Comparison of ENCODE assay signal across 18 mouse cellular contexts in the genomic region with DNA sequence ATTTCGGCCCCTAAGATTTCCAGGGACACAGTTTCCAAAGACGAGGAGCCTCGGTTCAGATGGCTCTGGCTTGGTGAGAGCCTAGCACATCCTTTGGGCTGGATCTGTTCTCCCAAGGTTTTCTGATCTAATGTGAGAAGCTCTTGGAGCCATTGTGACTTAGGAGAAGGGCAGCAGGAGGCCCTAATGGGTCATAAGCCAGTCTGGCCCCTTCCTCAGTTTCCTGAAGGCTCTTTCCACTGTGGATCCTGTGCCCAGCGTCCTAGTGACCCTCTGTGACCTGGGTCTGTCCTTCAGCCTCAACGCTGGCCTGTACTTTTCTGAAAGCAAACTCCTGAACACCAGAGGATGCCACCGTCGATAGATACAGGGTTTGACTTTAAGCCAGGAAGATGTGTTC.
DNase-seq lines count a peak whose midpoint lies in the region; ATAC-seq and TF ChIP-seq lines count a peak whose summit lies in the region.
"Had no signal": no experiment of that assay in that cellular context is flagged by ENCODE, and none has a peak within 500 bp of the region (broad histone marks: within the 10 kb centered on the region; RNA-seq: fewer than 3 reads in every experiment).

No protein-coding gene starts in this region.

- no peak for TF ChIP-seq CTCF in liver, postnatal 0 days (IDR thresholded peaks at IDR 0.05; ENCODE audit: low read depth)

- no peaks in the 10 kb centered on the region for H3K36me3 ChIP-seq in heart, embryonic 13.5 days
- no peaks in the 10 kb centered on the region for H3K36me3 ChIP-seq in liver, embryonic 12.5 days
- no peaks in the 10 kb centered on the region for H3K36me3 ChIP-seq in liver, postnatal 0 days (replicated peaks; ENCODE audit: insufficient read depth, low read length)
- H3K36me3 ChIP-seq in embryonic facial prominence, embryonic 13.5 days: no peaks in the 10 kb centered on the region
- no peaks in the 10 kb centered on the region for H3K36me3 ChIP-seq in limb, embryonic 15.5 days
- H3K36me3 ChIP-seq: midbrain, embryonic 13.5 days had no signal

- no peak for DNase-seq in heart, adult 9 months (ENCODE audit: low spot score in 2 of 2)
- no peak for DNase-seq in liver, postnatal 0 days
- DNase-seq in embryo, embryonic 10.5 days (ENCODE audit: low spot score): no peak
- DNase-seq: adrenal gland, postnatal 10 days; cerebellum, adult 9-11 months; gastrocnemius, postnatal 36 days; heart, postnatal 36 days; kidney, adult 11 months; left cerebral cortex, postnatal 4 days; lung, postnatal 14 days; right cerebral cortex, postnatal 4 days; thymus, postnatal 25 days had no signal

- no peaks in the 10 kb centered on the region for H3K27me3 ChIP-seq in heart, embryonic 13.5 days (replicated peaks)
- H3K27me3 ChIP-seq in liver, embryonic 12.5 days (replicated peaks): no peaks in the 10 kb centered on the region
- no peaks in the 10 kb centered on the region for H3K27me3 ChIP-seq in liver, postnatal 0 days (ENCODE audit: insufficient read depth, low read length)
- no peaks in the 10 kb centered on the region for H3K27me3 ChIP-seq in embryonic facial prominence, embryonic 13.5 days
- H3K27me3 ChIP-seq in limb, embryonic 15.5 days: no peaks in the 10 kb centered on the region
- H3K27me3 ChIP-seq: midbrain, embryonic 13.5 days had no signal

- WGBS in heart, embryonic 13.5 days: 72% methylated on average over 7 of the region's 7 CpGs
- 66% methylated on average over 7 of the region's 7 CpGs for WGBS in liver, embryonic 12.5 days (ENCODE audit: insufficient replicate concordance)
- WGBS in liver, postnatal 0 days (ENCODE audit: insufficient replicate concordance): 56% methylated on average over 7 of the region's 7 CpGs
- 57% methylated on average over 7 of the region's 7 CpGs for WGBS in embryonic facial prominence, embryonic 13.5 days
- 67% methylated on average over 7 of the region's 7 CpGs for WGBS in limb, embryonic 15.5 days

- no peak overlapping the region for H3K4me3 ChIP-seq in heart, embryonic 13.5 days
- no peak overlapping the region for H3K4me3 ChIP-seq in liver, embryonic 12.5 days
- no peak overlapping the region for H3K4me3 ChIP-seq in liver, postnatal 0 days (ENCODE audit: low read depth, low read length)
- no peak overlapping the region for H3K4me3 ChIP-seq in embryonic facial prominence, embryonic 13.5 days
- no peak overlapping the region for H3K4me3 ChIP-seq in limb, embryonic 15.5 days
- H3K4me3 ChIP-seq: midbrain, embryonic 13.5 days had no signal

- no peak overlapping the region for H3K9ac ChIP-seq in heart, embryonic 13.5 days
- H3K9ac ChIP-seq in liver, embryonic 12.5 days: no peak overlapping the region
- no peak overlapping the region for H3K9ac ChIP-seq in liver, postnatal 0 days (replicated peaks)
- H3K9ac ChIP-seq in embryonic facial prominence, embryonic 13.5 days: no peak overlapping the region
- no peak overlapping the region for H3K9ac ChIP-seq in limb, embryonic 15.5 days
- H3K9ac ChIP-seq: midbrain, embryonic 13.5 days had no signal

- H3K4me2 ChIP-seq in heart, embryonic 13.5 days: no peak overlapping the region
- no peak overlapping the region for H3K4me2 ChIP-seq in liver, embryonic 12.5 days
- no peak overlapping the region for H3K4me2 ChIP-seq in liver, postnatal 0 days (ENCODE audit: low read depth, low read length)
- no peak overlapping the region for H3K4me2 ChIP-seq in embryonic facial prominence, embryonic 13.5 days
- H3K4me2 ChIP-seq in limb, embryonic 15.5 days: no peak overlapping the region
- H3K4me2 ChIP-seq: midbrain, embryonic 13.5 days had no signal

- 0 out of 2 replicates have a peak overlapping the region, but pooled peaks have one; percentile 2 for H3K27ac ChIP-seq in heart, embryonic 13.5 days (replicated peaks)
- peak overlapping the region; percentile 68; the same call in 1 of the 2 replicates for H3K27ac ChIP-seq in liver, embryonic 12.5 days
- no peak overlapping the region for H3K27ac ChIP-seq in liver, postnatal 0 days (ENCODE audit: low read depth)
- peak overlapping the region; percentile 58; the same call in 1 of the 2 replicates for H3K27ac ChIP-seq in embryonic facial prominence, embryonic 13.5 days
- peak overlapping the region; percentile 43; the same call in 1 of the 2 replicates for H3K27ac ChIP-seq in limb, embryonic 15.5 days
- H3K27ac ChIP-seq: midbrain, embryonic 13.5 days had no signal

- no peaks in the 10 kb centered on the region for H3K9me3 ChIP-seq in heart, embryonic 13.5 days
- no peaks in the 10 kb centered on the region for H3K9me3 ChIP-seq in liver, embryonic 12.5 days (replicated peaks)
- no peaks in the 10 kb centered on the region for H3K9me3 ChIP-seq in liver, postnatal 0 days (ENCODE audit: low read length)
- no peaks in the 10 kb centered on the region for H3K9me3 ChIP-seq in embryonic facial prominence, embryonic 13.5 days
- no peaks in the 10 kb centered on the region for H3K9me3 ChIP-seq in limb, embryonic 15.5 days
- H3K9me3 ChIP-seq: midbrain, embryonic 13.5 days had no signal

- H3K4me1 ChIP-seq in heart, embryonic 13.5 days: peaks cover 74% of the 10 kb centered on the region
- H3K4me1 ChIP-seq in liver, embryonic 12.5 days: peaks cover 92% of the 10 kb centered on the region
- peaks cover 40% of the 10 kb centered on the region for H3K4me1 ChIP-seq in liver, postnatal 0 days (ENCODE audit: insufficient read depth)
- H3K4me1 ChIP-seq in embryonic facial prominence, embryonic 13.5 days: peaks cover 81% of the 10 kb centered on the region
- peaks cover 83% of the 10 kb centered on the region for H3K4me1 ChIP-seq in limb, embryonic 15.5 days

- ATAC-seq in heart, embryonic 13.5 days (ENCODE audit: extremely low read depth, insufficient number of reproducible peaks, low FRiP score, low TSS enrichment): no peak
- no peak for ATAC-seq in liver, embryonic 12.5 days
- ATAC-seq in liver, postnatal 0 days: no peak
- ATAC-seq in embryonic facial prominence, embryonic 13.5 days (ENCODE audit: insufficient number of reproducible peaks, insufficient read depth, low FRiP score, low TSS enrichment, low read depth): no peak
- no peak for ATAC-seq in limb, embryonic 15.5 days (ENCODE audit: insufficient number of reproducible peaks, low FRiP score, low TSS enrichment, low read depth)
- no peak for ATAC-seq in erythroid progenitor cell, adult 5-6 weeks (replicated peaks; ENCODE audit: low FRiP score, poor library complexity, severe bottlenecking)
- ATAC-seq: midbrain, embryonic 13.5 days had no signal

- TF ChIP-seq EP300 in liver, postnatal 0 days (IDR thresholded peaks at IDR 0.05; ENCODE audit: low read depth): no peak
